Mouse (Mus musculus): Measurements from ENCODE around the gene Ppp1r3f.

Ppp1r3f gene

GRCm38 (mm10) chrX:7553474-7553873, 20.6 kb downstream of the Ppp1r3f start:
- DNase-seq (ENCODE audit: extremely low spot score, low spot score): no peak

- DNase-seq (ENCODE audit: extremely low spot score, low spot score): no peak
Observed at GRCm38 (mm10) chrX:7524961-7525360, 49.1 kb downstream of the Ppp1r3f start.

Measured in neural tube, embryonic 10.5 days (tissue).